Mouse (Mus musculus) brain, embryonic 18.5 days (tissue): ENCODE results near the gene Zfp706.
"Not testable (repeated sequence)": the region's sequence is repeated elsewhere in the genome, so short reads cannot be mapped to it uniquely, and the experiment has no call there.

Experiments used
- DNase-seq: peaks from one replicate; pipeline ENCODE4 v3.0.0-alpha.2; 2012; ENCODE audit warnings: low read depth, low spot score

Gene Zfp706

GRCm38 (mm10) chr15:37011316-37011715, 3.7 kb upstream of the Zfp706 start:
- no peak for DNase-seq

DNA sequence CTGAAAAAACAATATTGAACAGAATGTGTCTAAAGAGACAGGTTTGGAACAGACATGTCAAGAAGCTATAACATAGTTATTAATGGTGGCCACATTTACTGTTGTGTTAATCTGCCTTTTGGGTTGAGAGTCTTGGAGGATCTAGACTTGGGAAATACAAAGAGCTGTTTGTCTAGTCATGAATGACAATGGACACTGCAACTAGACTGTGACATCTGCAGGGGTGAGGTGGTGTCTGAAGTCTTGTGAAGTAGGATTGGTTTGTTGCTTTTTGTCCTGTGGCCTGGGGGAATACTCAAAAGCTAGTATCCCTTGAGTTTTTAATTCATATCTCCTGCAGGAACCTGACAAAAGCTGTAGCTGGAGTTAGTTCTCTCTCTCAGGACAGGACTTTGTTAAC, 973 bp upstream of the Zfp706 start:
- DNase-seq: no peak

DNA sequence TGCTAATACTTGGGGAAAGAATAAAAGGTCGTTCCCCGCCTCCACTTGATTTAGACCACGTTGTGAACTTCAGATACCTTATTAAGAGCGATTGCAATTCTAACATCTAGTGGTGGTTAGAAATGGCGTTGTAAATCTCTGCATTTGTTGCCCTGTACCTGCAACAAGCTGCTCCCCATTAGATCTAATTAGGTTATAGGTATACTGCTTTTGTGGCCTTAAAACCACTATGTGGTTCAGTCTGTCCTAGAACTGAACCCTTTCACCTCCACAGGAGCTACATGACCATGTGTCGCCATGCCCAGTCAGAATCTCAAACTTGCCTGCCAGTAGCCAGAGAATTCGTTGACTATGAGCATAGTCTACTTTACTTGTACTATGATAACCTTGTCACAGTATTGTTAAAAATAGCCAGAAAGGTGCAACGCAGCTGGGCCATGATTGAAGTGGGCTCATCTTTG, 416 bp upstream of the Zfp706 start:
- no peak for DNase-seq

GRCm38 (mm10) chr15:37006475-37007164, 953 bp downstream of the Zfp706 start:
- DNase-seq: no peak

DNA sequence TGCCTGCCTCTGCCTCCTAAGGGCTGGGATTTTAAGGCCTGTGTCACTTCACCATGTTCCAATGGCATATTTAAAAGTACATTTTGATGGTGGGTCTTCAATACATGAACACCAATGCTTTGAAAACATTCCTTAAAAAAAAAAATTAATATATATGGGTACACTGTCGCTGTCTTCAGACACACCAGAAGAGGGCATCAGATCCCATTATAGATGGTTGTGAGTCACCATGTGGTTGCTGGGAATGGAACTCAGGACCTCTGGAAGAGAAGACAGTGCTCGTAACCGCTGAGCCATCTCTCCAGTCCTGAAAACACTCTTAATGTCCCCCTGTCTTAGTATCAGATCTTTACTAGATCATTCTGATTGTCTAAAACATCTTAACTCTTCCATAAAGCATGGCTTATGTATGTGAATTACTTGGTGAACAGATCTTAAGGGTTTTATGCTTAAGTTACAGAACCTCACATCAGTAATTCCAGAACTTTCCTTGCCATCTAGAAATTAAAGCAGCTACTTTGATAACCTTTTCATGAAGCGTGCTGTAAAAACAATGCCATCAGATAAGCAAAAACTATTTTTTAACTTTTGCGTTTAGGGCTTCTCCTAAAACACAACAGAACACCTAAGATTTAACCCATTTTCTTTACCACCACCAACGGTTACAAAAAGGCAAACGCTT, 1.6 kb downstream of the Zfp706 start:
- DNase-seq: no peak

DNA sequence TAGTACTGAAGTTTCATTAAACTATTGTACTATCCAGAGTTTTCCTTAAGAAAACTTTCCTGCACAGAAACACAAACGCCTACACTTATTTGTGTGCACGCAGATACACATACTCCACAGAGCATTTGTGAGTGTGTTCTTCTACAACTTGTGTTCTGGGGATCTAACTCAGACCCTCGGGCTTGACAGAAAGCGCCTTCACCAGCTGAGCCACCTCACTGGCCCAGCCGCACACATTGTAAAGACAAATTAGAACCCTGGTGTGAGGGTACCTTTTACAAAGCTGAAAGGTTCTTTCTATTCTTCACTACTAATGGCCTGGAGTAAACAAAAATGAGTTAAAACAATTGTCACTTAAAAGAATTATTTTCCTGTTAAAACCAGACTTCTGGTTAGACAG, 2.7 kb downstream of the Zfp706 start:
- no peak for DNase-seq

GRCm38 (mm10) chr15:37002276-37002675, 5.3 kb downstream of the Zfp706 start:
- no peak for DNase-seq

DNA sequence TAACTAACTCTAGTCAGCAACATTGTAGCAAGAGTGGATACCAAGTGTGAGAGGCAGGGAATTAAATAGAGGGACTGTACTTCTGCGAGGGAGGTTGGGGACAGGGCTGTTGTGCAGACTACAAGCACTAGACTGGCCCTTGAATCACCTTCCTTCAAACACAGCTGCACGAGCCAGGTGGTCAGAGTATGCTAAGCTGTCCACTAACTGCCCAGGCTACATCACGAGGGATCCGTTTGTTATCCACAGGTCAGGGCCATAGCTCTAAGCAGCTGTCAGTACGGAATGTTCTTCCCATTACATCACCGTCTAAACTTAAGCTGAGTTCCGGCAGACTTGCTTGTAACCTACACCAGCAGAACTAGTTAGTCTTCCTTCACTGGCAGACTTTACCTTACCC, 8.0 kb downstream of the Zfp706 start:
- DNase-seq: not testable (repeated sequence)

DNA sequence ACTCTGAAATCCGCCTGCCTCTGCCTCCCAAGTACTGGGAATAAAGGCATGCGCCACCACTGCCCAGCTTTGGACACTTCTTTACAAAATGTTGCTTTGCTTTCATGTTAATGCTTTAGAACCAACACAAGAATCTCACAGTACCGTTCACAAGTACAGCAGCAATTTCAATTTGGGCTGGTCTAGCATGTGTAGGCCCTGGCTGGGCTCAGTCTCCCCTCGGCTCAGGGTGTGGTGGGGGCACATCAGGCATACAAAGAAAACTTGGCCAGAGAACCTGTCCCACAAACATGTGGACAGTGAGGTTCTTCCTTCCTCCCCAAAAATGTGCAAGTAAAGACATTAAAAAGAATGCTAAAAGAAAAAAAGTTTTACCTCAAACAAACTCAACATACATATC, 12.4 kb downstream of the Zfp706 start:
- DNase-seq: no peak

GRCm38 (mm10) chr15:36994665-36995064, 12.9 kb downstream of the Zfp706 start:
- no peak for DNase-seq

DNA sequence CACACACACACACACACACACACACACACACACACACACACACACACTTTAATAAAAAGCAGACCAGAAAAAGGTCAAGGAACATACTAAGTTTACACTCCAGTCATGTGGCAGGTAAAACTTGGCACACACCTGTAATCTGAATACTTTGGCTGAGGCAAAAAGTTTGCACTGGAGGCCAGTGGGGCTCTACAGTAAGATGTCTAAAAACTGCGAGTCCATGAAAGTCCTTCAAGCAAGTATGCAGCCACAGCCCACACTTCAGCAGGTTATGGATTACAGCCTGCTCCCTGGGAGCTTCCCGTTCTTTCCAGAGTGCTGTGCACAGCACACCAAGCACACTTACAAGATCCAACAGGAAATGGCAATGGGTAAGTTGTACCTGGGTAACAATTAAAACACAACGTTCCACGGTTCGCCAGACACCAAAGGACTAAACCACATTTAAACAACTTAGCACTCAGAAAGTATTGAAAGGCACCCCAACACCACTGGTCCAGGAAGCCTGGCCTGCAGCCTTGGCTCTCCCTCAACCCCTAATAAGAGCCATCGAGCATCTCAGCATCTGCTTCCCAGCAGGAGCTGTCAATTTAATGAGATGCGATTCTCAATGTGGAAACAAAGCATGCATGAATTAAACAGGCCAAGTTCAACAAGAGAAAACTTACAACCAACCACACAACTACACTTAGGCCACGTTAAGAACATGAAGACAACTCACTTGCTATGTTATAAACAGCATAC, 14.0 kb downstream of the Zfp706 start:
- DNase-seq: no peak

GRCm38 (mm10) chr15:36991353-36991752, 16.2 kb downstream of the Zfp706 start:
- DNase-seq: no peak

GRCm38 (mm10) chr15:36989922-36990321, 17.7 kb downstream of the Zfp706 start:
- DNase-seq: no peak

DNA sequence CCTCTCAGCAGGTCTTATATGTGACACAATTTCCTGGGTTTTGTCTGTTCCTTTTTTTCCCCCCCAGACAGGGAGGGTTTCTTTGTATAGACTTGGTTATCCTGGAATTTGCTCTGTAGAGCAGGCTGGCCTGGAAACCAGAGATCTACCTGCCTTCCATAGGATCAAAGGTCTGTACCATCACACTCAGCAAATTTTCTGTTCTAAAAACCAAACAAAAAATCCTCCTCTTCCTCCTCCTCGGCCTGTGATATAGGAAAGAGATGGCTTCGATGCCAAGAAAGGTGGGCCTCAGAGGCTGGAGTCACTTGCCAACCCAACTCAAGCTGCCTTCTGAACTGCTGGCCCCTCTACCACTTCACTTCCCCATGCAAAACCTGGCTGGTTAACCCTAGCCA, 18.9 kb downstream of the Zfp706 start:
- no peak for DNase-seq

DNA sequence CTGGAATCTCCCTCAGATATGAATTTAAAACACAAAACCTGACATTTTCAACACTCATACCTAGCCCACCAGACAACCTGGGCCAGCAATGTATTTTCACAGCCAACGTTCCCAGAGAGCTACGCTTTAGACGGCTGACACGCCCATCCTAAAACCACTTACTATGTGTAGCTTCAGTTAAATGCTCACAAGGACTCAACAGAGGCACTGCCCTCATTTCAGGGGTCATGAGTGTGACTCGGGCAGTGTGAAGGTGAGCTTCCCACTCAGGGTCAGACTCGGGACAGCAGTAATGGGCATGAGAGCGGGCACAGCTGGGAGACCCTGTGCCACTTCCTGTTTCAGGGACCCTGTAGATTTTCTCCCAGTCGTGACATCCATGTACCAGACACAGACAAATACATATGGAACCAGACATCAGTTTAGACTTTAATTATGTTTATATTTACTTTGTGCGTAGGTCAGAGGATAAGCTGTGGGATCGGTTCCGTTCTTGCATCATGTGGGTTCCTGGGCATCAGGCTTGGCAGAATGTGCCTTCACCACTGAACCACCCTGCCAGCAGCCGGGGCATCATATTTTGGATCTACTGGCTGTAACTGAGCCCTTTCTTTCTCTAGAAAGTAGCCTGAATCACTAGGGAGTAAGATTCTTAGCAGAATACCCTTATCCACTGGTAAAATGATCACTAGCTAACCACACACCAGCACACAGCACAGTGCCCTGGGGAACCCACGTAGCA, 19.4 kb downstream of the Zfp706 start:
- DNase-seq: no peak

GRCm38 (mm10) chr15:36987211-36987877, 20.2 kb downstream of the Zfp706 start:
- no peak for DNase-seq

GRCm38 (mm10) chr15:36985567-36985925, 22.0 kb downstream of the Zfp706 start:
- DNase-seq: no peak

GRCm38 (mm10) chr15:36984921-36985566, 22.5 kb downstream of the Zfp706 start:
- DNase-seq: no peak

GRCm38 (mm10) chr15:36983455-36983854, 24.1 kb downstream of the Zfp706 start:
- no peak for DNase-seq

DNA sequence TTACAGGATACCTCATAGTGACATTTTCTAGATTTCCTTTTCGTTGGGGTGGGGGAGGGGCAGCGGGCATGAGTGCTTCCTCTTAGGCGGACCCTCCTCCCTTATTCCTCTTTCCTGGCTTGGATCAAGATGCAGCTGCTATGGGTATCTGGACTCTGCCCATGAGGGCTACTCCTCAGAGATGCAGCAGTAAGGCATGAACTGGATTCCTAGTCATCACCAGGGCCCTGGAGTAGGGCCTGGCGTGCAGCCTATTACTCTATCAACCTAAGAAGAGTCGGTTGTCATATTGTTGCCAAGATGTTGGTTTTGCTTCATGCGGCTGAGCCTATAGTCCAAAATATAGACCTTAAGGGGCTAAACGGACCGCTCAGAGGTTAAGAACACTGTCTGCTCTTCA, 27.3 kb downstream of the Zfp706 start:
- no peak for DNase-seq
